Mouse (Mus musculus) heart, postnatal 14 days (tissue): ENCODE measurements around the gene C130074G19Rik. TPM values are rescaled to one million over a fixed set of nuclear protein-coding genes. Genes with fewer than 3 reads are reported as not detected.

Experiments
- DNase-seq, 2 experiments: peaks; one replicate each; pipeline ENCODE4 v3.0.0; 2021 to 2022
- intact Hi-C: fragments of 180-260 bp; cut with DNase I; formaldehyde crosslinking; loops from one replicate; pipeline ENCODE4 v1.15.1; 2025
- total RNA-seq, 2 experiments: library from RNA; stranded (reverse); gene quantifications; 2 replicates each; pipeline ENCODE4 v1.2.3; 2021

Gene C130074G19Rik
- total RNA-seq, 2 experiments from 2014 or later: 24.1 to 30.3 TPM

GRCm38 (mm10) chr1:184881211-184881610 is 1.8 kb downstream of the C130074G19Rik start:
- intact Hi-C loops: no loop called here
- no peak for DNase-seq

GRCm38 (mm10) chr1:184878860-184879259 is 4.2 kb downstream of the C130074G19Rik start:
- intact Hi-C loops: no loop called here
- no peak for DNase-seq

GRCm38 (mm10) chr1:184877306-184877705 is 5.7 kb downstream of the C130074G19Rik start:
- DNase-seq: no peak
- intact Hi-C loops: no loop called here

DNA sequence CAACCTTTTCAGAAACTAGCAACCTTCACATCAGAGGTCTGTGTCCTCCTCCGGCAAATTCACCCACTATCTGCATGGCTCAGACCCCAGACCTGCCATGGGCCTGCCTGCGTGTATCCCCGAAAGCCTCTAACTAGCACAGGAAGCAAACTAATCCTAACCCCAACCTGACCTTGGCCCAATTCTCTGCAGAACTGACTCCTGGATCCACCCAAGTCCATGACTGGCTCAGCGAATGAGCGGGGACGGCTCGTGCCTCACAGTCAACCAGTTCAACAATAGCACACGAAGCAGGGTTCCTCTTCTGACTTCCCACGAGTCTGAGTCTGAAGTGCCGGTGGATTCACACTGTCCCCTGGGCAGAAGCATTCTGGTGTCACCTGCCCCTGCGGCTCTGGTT is 9.1 kb downstream of the C130074G19Rik start:
- no peak for DNase-seq
- intact Hi-C loops: no loop called here

- DNase-seq: no peak
- intact Hi-C loops: no loop called here
These were observed 10.8 kb downstream of the C130074G19Rik start for GRCm38 (mm10) chr1:184872069-184872819.

- DNase-seq: no peak
- intact Hi-C loops: no loop called here
These were observed 11.5 kb downstream of the C130074G19Rik start for GRCm38 (mm10) chr1:184871506-184871905.

- intact Hi-C loops: no loop called here
- no peak for DNase-seq
These were observed 12.2 kb downstream of the C130074G19Rik start for GRCm38 (mm10) chr1:184870646-184871385.

GRCm38 (mm10) chr1:184869939-184870565 is 13.0 kb downstream of the C130074G19Rik start:
- intact Hi-C loops: no loop called here

DNA sequence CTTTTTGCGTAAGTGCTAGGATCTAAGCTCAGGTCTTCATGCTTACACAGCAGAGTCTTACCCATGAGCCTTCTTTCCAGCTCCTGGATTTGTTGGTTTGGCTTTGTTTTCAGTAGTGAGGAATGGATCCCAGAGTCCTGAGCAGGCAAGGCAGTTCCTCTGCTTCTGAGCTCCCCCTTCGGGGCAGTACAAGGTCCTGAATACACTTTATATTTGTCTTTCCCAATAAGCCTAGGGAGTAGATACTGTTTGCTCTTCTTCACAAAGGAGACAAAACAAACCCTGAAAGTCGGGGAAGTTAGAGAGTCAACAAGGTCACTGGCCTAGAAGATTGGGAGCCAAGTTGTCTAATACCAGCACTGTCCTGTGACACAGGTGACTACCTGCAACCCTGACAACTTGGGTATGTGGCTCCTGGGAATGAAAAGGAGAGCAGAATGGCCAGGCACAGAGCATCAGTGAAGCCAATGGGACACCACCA is 15.3 kb downstream of the C130074G19Rik start:
- no peak for DNase-seq
- intact Hi-C loops: no loop called here

More at GRCm38 (mm10) chr1:184869939-184870565, 13.0 kb downstream of the C130074G19Rik start:
- DNase-seq: peak; percentile 27 to 46

- DNase-seq: peak; percentile 51 to 60
- intact Hi-C loops: no loop called here
These were observed 18.6 kb downstream of the C130074G19Rik start for GRCm38 (mm10) chr1:184864381-184864801.

- intact Hi-C loops: no loop called here
These were observed 20.4 kb downstream of the C130074G19Rik start for GRCm38 (mm10) chr1:184862636-184863035.

GRCm38 (mm10) chr1:184861551-184861950 is 21.5 kb downstream of the C130074G19Rik start:
- DNase-seq: no peak
- intact Hi-C loops: no loop called here

More at GRCm38 (mm10) chr1:184862636-184863035, 20.4 kb downstream of the C130074G19Rik start:
- DNase-seq: no peak

DNA sequence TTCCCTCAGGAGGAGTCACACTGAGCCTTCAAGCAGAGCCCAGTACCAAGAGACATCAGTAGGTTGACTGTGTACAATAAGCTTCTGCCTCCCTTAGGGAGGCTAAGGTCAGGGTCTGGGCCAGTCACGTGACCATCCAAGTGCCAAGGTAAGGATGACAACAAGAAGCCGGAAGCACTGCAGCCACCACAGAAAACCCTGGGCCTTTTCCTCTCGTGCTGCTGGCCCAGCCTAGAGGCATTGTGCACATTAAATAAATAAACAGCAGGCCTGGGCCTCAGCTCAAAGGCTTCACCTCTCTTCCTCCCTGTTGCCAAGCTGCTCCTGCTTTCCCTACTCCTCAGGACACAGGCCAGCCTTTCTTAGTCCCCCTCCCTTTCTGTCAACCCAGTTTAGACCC is 22.7 kb downstream of the C130074G19Rik start:
- peak; percentile 19 to 20 for DNase-seq
- intact Hi-C loops: no loop called here

DNA sequence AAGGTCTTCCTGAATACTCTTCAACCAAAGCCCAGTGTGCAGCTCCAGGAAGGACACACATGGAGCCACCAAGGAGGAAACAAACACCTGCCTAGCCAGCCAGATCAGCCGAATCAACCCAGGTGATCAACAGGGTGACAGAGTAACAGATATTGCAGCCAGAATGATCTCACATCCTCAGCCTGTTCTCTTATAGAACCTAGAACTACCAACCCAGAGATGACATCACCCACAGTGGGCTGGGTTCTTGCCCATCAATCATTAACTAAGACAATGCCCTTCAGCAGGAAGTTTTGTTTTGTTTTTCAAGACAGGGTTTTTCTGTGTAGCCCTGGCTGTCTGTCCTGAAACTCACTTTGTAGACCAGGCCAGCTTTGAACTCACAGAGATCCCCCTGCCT is 24.8 kb downstream of the C130074G19Rik start:
- no peak for DNase-seq
- intact Hi-C loops: no loop called here

DNA sequence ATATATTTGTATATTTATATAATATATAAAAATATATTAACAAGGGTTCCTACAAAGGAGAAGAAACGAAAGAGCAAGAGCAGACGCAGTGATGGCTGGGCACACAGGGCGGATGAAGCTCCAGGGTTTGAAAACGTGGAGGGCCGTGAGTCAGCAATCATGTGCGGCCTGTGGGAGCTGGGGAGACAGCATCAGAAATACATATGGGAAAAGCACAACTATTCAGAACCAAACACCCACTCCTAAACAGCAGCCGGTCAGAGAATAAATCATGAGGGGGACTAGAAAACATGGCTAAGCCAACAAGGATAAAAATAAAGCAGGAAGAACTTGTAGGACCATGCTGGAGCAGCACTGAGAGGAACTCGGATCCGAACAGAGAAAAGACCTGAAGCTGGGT is 25.8 kb downstream of the C130074G19Rik start:
- intact Hi-C loops: no loop called here
- no peak for DNase-seq

DNA sequence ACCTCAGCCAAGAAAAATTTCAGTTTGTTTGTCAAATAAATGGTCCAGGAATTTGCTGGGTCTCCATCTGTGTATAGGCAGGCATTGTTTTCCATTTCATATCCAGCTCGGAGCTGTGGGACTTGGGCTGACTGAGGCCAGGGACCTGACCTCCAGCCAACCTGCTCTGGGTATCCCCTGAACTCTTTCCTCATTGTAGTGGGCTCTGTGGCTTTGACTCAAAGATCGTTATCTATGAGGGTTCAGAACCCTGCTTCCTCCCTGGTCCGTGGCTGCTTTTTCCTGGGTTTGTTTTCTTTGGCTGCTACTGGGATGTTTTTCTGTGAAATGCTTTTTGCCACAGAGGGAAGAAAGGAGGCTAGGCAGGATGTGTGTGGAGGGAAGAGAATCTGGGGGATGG is 29.1 kb downstream of the C130074G19Rik start:
- intact Hi-C loops: loop anchor here (1.0 kb wide), 1 partner anchor 29 kb away; the partner anchor contains the start of gene C130074G19Rik
- DNase-seq: peak in 1 of 2 experiments; percentile 18

DNA sequence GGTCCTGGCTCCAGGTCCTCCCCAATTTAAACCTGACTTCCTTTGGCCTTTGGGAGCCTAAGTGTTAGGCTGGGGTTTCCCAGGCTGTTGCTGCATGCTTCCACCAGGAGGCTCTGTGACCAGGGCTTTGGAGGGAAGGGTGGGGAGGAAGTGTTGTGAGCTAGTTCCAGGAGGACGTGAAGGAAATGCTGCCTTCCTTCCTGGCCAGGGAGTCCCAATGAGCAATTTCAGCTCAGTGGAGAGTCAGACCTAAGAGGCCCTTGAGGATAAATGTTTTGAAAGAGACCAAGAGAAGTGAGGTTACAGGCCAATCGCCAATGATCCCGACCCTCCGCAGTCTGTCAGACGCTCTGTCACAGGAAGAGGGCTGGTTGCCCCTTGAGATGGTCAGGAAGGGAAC is 29.7 kb downstream of the C130074G19Rik start:
- DNase-seq: peak; percentile 79 to 86
- intact Hi-C loops: loop anchor here (1.0 kb wide), 1 partner anchor 30 kb away; the partner anchor contains the start of gene C130074G19Rik

DNA sequence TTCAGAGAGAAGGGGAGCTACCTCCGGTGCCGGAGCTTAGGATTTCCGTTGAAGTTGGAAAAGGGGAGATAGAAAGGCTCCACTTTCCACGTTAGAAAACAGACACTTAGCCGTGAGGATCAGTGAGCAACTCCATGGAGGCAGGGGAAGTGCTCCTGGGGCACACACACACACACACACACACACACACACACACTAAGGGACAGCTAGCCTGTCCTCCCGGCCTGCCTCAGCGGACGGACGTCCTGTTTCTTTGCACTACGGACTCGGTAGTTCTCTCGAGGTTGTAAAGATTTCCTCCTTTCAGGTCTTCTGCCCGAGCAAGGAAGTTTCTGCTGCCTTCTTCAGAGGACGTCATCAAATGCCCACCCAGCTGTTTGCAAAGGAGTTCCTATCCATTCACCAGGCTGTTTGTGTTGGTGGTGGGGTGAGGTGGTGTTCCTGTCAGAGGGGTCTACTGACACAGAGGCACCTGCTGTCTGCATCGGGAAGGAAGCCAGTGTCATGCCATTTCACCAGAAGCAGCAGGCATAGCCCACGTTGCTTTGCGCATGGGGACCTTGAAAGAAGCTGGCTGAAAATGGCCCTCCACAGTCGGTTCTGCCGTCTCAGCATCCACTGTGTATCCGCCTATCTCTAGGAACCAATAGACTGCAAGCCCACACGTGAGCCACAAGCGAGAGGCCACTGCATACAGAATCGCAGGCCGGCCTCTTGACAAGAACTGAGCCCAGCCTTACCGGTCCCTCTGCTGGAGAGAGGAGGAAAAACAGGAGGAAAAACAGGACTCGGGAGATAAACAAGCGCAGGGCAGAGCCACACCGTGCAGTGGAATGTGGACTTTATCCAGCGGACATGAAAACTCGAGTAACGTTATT is 31.0 kb downstream of the C130074G19Rik start:
- intact Hi-C loops: no loop called here
- peak; percentile 75 to 84 for DNase-seq

GRCm38 (mm10) chr1:184851166-184851565 is 31.9 kb downstream of the C130074G19Rik start:
- intact Hi-C loops: no loop called here
- DNase-seq: no peak

DNA sequence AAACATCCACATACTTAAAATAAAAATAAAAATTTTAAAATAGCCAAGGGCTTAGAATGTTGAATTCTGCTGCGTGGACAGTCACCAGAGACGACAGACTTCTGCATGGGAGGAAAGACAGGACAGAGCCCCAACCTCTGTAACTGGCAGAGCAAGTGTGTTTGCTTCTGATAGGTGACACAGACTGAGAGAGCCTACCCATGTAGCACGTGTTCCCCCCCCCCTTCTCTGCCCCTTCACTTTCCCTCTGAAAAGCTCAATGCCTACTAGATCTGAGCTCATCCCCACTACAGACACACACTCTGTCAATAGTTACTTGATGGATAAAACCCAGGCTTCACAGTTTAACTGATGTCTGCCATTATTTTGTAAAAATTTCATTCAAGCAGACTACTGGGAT is 36.0 kb downstream of the C130074G19Rik start:
- no peak for DNase-seq
- intact Hi-C loops: loop anchor here (5.0 kb wide), 1 partner anchor 350 kb away; no protein-coding TSS in a partner anchor
